Mouse (Mus musculus) inflammation-experienced regulatory T-cells, adult 16 weeks (primary cell): Measurements from ENCODE around the gene Npr1. TPM values are rescaled to one million over a fixed set of nuclear protein-coding genes. Genes with fewer than 3 reads are reported as not detected.

Experiments used
- polyA plus RNA-seq: library from polyadenylated mRNA; unstranded; fragments of 100-300 nt; shearing (Covaris generic); gene quantifications from one replicate; pipeline ENCODE4 v1.2.1, GENCODE M21; 2017

Npr1 gene
- not detected for polyA plus RNA-seq

GRCm38 (mm10) chr3:90465686-90466310 lies at the start of gene Npr1:
Gene Npr1 (minus strand): TSS chr3:90465866.

DNA sequence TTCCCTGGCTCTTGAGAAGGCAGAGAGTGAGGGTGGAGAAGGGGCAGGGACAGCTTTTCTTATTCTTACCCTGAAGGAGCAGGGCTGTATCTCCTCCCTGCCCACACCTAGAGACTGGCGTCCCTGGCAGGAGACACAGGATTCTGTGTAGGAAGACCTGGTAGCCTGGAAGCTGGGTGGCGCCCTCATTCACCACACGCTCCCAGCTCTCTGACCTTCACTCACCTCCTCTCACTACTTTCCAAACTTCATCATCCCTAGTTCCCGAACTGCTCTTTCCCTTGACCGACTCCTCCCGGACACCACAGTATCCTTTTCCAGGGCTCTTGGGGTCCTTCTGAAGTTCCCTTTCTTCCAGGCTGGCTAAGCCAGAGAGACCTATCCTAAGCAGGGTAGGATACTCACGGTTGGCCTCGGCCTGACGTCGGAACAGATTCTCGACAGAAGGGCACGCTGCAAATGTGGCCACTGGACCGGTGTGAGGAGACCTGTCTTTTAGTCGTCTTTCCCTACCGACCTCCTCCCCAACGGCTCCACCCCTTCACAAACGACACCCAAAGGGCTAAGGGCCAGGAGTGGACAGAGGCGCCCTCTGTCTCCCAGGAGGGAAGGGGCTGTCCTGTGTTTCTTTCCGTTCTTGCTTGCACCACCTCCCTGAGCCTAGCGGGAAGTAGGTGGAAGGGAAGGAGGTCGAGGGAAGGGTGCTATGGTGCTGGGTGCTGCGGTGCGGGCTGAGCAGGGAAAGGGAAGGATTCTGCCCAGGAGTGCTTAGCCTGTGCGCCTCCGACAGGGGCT lies 48.3 kb upstream of the Npr1 start, which contains the start of the genes S100a1 and S100a13:
Gene S100a1 (minus strand): TSS at position 597 of the 795 bp plus-strand sequence.
Gene S100a13 (plus strand): TSS at position 640 of the 795 bp plus-strand sequence.

DNA sequence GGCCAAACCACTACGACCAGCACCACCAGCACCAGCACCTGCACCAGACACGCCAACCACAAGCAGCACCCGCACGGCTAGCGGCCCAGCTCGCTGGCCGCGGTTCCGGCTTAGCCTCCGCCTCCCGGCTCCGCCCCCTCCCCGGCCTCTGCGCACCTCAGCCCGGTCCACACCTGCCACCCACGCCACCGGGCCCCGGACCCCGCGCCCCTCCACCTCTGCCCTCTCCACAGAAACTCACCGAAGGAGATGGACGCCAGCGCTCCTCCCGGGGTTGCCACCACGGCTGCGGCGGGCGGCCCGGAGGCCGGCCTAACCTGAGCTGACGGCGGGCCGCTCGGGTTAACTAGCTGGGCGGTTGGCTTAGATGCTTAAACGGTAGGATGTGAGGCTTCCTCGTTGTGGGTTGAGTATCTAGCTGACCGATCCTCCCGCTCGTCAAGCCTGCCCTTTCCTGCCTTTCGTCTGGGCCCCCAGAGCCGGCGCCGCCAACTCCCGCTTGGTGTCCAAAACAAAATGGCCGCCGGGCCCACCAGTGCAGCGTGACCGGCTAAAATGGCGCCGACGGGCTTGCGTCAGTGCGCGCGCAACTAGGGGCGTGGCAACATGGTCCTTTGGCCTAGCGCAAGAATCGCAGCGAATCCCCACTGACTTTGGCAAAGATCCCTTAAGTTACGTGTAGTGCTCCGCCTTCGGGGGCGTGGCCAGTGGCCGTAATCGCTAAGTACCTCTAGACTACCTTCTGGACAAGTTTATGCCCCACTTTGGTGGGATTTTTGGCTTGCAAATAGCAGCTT lies 43.5 kb upstream of the Npr1 start, which contains the start of gene Chtop:
Gene Chtop (minus strand): TSS at position 549 of the 797 bp plus-strand sequence.

DNA sequence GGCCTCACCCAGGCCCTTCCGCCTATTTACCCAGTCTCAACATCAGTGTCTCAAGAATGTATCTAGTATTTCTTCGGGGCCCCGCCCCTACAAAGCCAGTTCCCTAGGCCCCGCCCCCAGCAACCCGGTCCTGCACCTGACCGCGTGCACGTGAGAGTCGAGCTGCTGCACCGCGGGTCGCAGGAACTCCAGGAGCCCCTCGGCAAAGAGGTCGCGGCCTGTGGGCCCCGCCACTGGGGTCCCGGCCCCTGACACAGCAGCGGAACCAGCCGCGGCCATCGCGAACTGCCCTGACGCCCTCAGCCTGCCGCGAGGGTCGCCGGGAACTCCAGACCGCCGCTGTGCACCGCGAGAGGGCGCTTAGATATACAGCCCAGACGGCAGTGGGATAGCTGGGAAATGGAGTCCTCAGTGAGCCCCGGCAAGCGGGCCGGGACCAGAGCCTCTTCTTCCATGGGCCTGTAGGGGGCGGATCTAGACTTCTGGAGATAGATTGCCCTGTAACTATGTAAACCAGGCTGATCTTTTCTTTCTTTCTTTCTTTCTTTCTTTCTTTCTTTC lies 25.1 kb upstream of the Npr1 start, which contains the start of gene Snapin:
Gene Snapin (minus strand): TSS at position 338 of the 561 bp plus-strand sequence.

DNA sequence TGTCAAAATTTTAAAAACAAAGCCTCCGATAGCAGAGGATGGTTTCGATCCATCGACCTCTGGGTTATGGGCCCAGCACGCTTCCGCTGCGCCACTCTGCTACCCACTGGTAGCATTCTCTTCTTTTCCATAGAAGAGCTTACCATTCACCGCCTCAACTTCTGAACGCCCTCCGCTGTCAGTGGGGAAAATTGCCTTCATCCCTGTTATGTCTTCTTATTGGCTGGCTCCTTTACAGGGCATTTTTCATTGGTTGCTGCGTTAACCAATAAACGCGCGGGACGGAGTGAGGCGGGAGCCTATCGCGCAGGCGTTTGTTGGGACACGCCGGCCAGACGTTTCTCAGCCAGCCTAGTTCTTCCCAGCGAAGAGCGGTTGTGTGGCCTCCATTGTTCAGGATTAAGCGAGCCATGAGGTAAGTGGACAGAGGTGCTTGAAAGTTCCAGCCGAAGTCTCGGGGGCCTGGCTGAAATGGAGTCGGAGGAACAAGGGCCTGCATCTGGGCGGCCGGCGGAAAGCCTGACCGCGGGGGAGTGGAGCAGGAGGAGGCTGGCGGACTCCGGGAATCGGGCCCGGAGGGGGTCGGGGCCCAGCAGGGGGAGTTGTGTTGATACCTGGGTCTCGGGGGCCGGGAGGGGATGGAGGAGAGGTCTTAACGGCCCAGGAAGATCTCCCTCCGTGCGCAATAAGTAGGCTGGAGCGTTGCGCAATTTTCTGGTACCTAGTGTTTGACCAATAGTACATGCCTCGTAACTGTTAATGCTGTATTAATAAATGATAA lies 10.4 kb upstream of the Npr1 start, which contains the start of gene Ilf2:
Gene Ilf2 (plus strand): TSS at position 296 of the 781 bp plus-strand sequence.

DNA sequence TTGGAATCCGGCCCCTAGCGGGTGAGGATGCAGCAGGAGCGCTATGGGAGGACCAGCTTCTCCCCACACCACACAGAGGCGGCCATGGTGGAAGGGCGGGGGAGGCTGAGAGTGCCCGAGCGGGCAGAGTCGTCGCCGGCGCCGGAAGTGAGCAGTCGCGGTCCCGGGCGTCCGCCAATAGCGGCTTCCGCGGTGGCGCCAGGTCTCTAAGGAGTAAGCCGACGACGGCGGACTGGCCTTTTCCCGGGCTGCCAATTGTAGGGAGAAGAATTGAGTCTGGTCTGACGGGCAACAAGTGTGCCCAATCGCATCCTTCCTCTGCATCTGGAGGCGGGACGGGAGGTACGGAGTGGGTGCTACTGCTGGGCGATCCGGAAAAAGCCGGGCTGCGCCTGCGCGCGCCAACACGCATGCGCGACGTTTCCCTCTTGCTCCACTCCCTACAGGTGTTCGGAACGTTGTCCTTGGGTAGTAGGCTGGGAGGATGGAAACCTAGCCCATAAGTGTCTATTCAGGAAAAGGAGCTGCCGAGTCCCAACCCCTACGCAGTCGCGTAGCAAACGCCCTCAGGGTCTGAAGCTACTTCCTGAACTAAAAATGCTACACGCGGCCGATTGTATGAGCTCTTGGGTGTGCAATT lies 32.2 kb downstream of the Npr1 start, which contains the start of gene Ints3:
Gene Ints3 (minus strand): TSS at position 242 of the 640 bp plus-strand sequence.

Other genes starting within 250 kb of the Npr1 start
- 194 TPM for gene Jtb, start 234.3 kb downstream of the Npr1 start, polyA plus RNA-seq
- not detected for gene Creb3l4, start 222.4 kb downstream of the Npr1 start, polyA plus RNA-seq
- gene Slc39a1, start 217.7 kb downstream of the Npr1 start, polyA plus RNA-seq, result 3.4 TPM
- 114 TPM for gene Crtc2, start 211.7 kb downstream of the Npr1 start, polyA plus RNA-seq
- gene Dennd4b, start 200.7 kb downstream of the Npr1 start, polyA plus RNA-seq, result 65.5 TPM
- gene Gatad2b, start 172.7 kb downstream of the Npr1 start, polyA plus RNA-seq, result 13.3 TPM
- gene Slc27a3, start 75.9 kb downstream of the Npr1 start, polyA plus RNA-seq, result 0.24 TPM
- 43.9 TPM for gene Ints3, start 32.2 kb downstream of the Npr1 start, polyA plus RNA-seq
- gene Ilf2, start 10.3 kb upstream of the Npr1 start, polyA plus RNA-seq, result 116 TPM
- 132 TPM for gene Snapin, start 25.2 kb upstream of the Npr1 start, polyA plus RNA-seq
- 218 TPM for gene Chtop, start 43.6 kb upstream of the Npr1 start, polyA plus RNA-seq
- gene S100a1, start 48.5 kb upstream of the Npr1 start, polyA plus RNA-seq, result 4.7 TPM
- gene S100a13, start 48.6 kb upstream of the Npr1 start, polyA plus RNA-seq, result 157 TPM
- not detected for gene S100a14, start 61.0 kb upstream of the Npr1 start, polyA plus RNA-seq
- 0.43 TPM for gene S100a16, start 71.4 kb upstream of the Npr1 start, polyA plus RNA-seq
- 2.4 TPM for gene S100a3, start 94.7 kb upstream of the Npr1 start, polyA plus RNA-seq
- gene S100a2, start 124.4 kb upstream of the Npr1 start, polyA plus RNA-seq, result 1.1 TPM
- gene Gm42674, start 136.0 kb upstream of the Npr1 start, polyA plus RNA-seq, result not detected
- gene S100a4, start 137.9 kb upstream of the Npr1 start, polyA plus RNA-seq, result 209 TPM
- not detected for gene S100a5, start 142.7 kb upstream of the Npr1 start, polyA plus RNA-seq
- gene S100a6, start 147.0 kb upstream of the Npr1 start, polyA plus RNA-seq, result 374 TPM
- not detected for gene S100a7a, start 188.2 kb upstream of the Npr1 start, polyA plus RNA-seq
- not detected for gene S100a8, start 203.1 kb upstream of the Npr1 start, polyA plus RNA-seq
- not detected for gene S100a9, start 229.9 kb upstream of the Npr1 start, polyA plus RNA-seq